Mouse (Mus musculus) adipocyte (in vitro differentiated cells): Measurements from ENCODE around the gene Crybg1.

ENCODE experiments used
- DNase-seq: peaks from one replicate; pipeline ENCODE4 v3.0.0-alpha.2; 2016; ENCODE audit warnings: low spot score

Crybg1 gene

GRCm38 (mm10) chr10:44148337-44149317, at the start of gene Crybg1:
Gene Crybg1, minus strand, starts transcription at chr10:44148853.
- no peak for DNase-seq

- peak; percentile 73 for DNase-seq
Observed at GRCm38 (mm10) chr10:44177365-44177764, 28.7 kb upstream of the Crybg1 start.

GRCm38 (mm10) chr10:44176548-44176947, 27.9 kb upstream of the Crybg1 start:
- DNase-seq, result no peak

GRCm38 (mm10) chr10:44176120-44176519, 27.5 kb upstream of the Crybg1 start:
- peak; percentile 41 for DNase-seq

GRCm38 (mm10) chr10:44170145-44170544, 21.5 kb upstream of the Crybg1 start:
- DNase-seq, result no peak

GRCm38 (mm10) chr10:44167061-44167460, 18.4 kb upstream of the Crybg1 start:
- DNase-seq, result peak; percentile 18

GRCm38 (mm10) chr10:44164258-44164975, 15.8 kb upstream of the Crybg1 start:
- no peak for DNase-seq

GRCm38 (mm10) chr10:44163028-44163427, 14.4 kb upstream of the Crybg1 start:
- DNase-seq, result no peak

- peak; percentile 41 for DNase-seq
Observed at GRCm38 (mm10) chr10:44160150-44160549, 11.5 kb upstream of the Crybg1 start.

- no peak for DNase-seq
Observed at GRCm38 (mm10) chr10:44157489-44157888, 8.8 kb upstream of the Crybg1 start.

GRCm38 (mm10) chr10:44150501-44150900, 1.8 kb upstream of the Crybg1 start:
- DNase-seq, result no peak

GRCm38 (mm10) chr10:44143401-44143800, 5.3 kb downstream of the Crybg1 start:
- no peak for DNase-seq

GRCm38 (mm10) chr10:44138137-44138855, 10.4 kb downstream of the Crybg1 start:
- peak; percentile 28 for DNase-seq

GRCm38 (mm10) chr10:44126047-44126446, 22.6 kb downstream of the Crybg1 start:
- no peak for DNase-seq

GRCm38 (mm10) chr10:44124400-44124933, 24.2 kb downstream of the Crybg1 start:
- DNase-seq, result no peak

- no peak for DNase-seq
Observed at GRCm38 (mm10) chr10:44118616-44119015, 30.0 kb downstream of the Crybg1 start.

GRCm38 (mm10) chr10:44116796-44117195, 31.9 kb downstream of the Crybg1 start:
- DNase-seq, result no peak

- no peak for DNase-seq
Observed at GRCm38 (mm10) chr10:44114611-44115010, 34.0 kb downstream of the Crybg1 start.

- DNase-seq, result no peak
Observed at GRCm38 (mm10) chr10:44112005-44112675, 36.5 kb downstream of the Crybg1 start.

- no peak for DNase-seq
Observed at GRCm38 (mm10) chr10:44111168-44111567, 37.5 kb downstream of the Crybg1 start.

- no peak for DNase-seq
Observed at GRCm38 (mm10) chr10:44110460-44110859, 38.2 kb downstream of the Crybg1 start.
